Mouse (Mus musculus) liver, postnatal 0 days (tissue): ENCODE measurements around the gene Bak1.

Experiments used
- CTCF ChIP-seq: sonication (generic); IDR thresholded peaks from 2 replicates; pipeline ENCODE4 v1.5.1; 2016; ENCODE audit warnings: antibody characterized with exemption, low read depth
- EP300 ChIP-seq: IDR thresholded peaks from 2 replicates; pipeline ENCODE4 v1.6.1; 2016; ENCODE audit warnings: antibody characterized with exemption, low read depth, mild to moderate bottlenecking

DNA sequence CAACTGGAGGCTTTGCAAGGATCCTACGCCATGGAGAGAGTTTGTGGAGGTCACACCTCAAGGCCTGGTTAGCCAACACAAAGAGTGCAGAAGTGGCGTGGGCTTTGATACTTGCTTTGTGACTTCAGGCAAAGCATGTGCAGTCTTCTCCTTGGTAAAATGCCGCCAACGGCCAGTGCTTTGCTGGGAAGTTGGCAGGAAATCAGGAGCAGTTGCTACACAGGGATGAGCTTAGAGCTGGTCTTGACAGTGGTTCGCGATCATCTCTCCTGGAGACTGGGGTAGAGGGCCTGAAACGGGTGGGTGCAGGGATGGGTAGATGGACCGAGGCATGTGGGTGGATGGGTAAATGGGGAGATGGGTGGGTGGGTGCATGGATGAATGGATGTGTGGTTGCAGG lies 43.6 kb upstream of the Bak1 start:
- TF ChIP-seq CTCF (no peak), EP300 (no peak)
